Mouse (Mus musculus) mouse trophoblast stem cell (cell line): Measurements from ENCODE around the gene Unc13a.

Experiments used
- in situ Hi-C, 2 experiments: fragments of 300-500 bp; cut with MseI, MboI; formaldehyde crosslinking; loops; 2 replicates in 1 of 2; 3 replicates in 1 of 2; pipeline ENCODE4 v1.15.1; 2025

The Unc13a gene

GRCm38 (mm10) chr8:71626753-71627152 lies 44.8 kb downstream of the Unc13a start:
- in situ Hi-C loops, result no loop called here

DNA sequence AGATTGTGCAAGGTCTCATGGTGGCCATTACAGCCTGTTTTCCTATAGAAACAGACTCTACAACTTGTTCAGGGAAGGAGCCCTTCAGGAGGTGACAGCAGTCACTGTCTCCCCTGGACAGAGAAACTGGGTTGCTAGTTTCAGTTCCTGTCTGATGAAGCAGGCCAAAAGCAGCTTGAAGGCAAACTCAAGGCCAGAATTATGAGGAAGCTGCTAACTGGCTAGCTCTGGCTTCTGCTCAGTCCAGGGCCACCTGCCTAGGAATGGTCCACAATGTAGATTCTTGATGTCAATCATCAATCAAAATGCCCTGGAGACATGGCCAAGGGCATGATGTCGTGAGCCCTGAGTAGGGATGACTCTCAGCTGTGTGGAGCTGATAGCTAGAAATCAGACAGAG lies 46.5 kb downstream of the Unc13a start:
- in situ Hi-C loops, result no loop called here

- in situ Hi-C loops, result no loop called here
Measured at GRCm38 (mm10) chr8:71619786-71620185, 51.8 kb downstream of the Unc13a start.

DNA sequence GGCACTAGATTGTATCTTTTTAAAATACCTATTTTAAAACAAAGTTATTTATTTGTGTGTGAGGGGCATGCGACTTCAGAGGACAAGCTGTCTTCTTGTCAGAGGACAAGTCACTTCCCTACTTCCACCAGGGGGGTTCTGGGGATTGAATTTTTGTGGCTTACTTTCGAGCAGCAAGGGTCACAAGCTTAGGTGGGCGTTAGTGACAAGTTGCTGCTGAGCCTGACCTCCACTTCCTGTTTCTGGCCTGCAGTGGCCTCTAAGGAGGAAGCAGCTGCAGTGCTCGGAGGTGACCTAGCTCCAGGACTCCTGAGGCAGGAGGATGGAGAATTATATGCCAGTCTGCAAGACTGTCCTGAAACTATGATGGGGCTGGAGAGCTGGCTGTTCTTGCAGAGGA lies 58.1 kb downstream of the Unc13a start:
- in situ Hi-C loops, result no loop called here

GRCm38 (mm10) chr8:71612141-71612540 lies 59.4 kb downstream of the Unc13a start:
- in situ Hi-C loops, result no loop called here

DNA sequence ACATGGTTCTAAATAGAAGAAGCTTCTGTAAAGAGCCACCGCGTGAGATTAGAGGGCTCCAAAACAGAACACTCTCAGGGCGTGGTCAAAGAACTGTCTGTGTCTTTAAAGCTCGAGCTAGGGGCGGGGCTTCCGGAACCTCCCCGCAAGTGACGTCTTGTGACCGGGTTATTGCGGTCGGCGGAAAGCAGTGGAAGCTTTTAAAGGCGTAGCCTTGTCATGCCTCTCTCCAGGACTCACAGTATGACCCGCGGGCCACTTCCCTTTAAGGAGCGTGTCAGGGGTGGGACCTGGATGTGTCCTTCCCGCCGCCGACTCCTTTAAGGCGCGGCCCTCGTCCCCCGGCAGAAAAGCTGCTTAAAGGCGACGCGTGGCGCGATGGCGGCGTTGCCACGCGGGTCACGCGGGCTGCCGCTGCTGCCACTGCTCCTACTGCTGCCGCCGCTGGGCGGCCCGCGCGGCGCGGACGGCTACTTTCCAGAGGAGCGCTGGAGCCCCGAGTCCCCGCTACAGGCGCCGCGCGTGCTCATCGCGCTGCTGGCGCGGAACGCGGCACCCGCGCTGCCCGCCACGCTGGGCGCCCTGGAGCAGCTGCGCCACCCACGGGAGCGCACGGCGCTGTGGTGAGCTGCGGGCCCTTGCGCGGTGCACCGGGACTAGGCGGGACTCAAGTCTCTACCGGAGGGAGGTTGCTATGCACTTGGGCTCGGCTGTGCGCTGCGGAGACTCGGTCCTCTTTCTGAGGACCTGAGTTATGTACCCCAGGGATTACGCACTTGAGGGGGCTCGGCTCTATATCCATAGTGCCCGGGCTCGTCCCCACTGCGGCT lies 60.5 kb downstream of the Unc13a start, which contains the start of gene Colgalt1:
Gene Colgalt1, plus strand, starts transcription at position 177 of the 830 bp plus-strand sequence.
- in situ Hi-C loops, result no loop called here

DNA sequence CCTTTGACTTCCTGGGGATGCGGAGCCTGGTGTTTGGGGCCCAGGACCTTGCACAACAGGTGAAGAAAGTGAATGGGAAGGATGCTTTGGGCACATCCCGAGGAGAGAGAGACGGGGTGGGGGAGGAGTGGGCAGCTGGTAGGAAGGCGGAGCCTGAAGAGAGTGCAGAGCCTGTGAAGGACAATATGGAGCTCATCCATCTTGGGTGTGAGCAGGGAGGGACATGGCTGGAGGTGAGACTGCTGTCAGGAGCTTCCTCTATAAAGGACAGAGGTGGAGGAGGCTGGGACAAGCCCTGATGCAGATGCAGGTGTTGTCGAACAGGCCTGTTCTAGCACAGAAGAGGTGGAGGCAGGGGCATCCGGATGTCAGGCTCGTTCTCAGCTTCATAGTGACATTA lies 67.5 kb downstream of the Unc13a start:
- in situ Hi-C loops, result no loop called here

GRCm38 (mm10) chr8:71602666-71603334 lies 68.8 kb downstream of the Unc13a start:
- in situ Hi-C loops, result no loop called here

- in situ Hi-C loops, result no loop called here
Measured at GRCm38 (mm10) chr8:71601939-71602665, 69.5 kb downstream of the Unc13a start.

DNA sequence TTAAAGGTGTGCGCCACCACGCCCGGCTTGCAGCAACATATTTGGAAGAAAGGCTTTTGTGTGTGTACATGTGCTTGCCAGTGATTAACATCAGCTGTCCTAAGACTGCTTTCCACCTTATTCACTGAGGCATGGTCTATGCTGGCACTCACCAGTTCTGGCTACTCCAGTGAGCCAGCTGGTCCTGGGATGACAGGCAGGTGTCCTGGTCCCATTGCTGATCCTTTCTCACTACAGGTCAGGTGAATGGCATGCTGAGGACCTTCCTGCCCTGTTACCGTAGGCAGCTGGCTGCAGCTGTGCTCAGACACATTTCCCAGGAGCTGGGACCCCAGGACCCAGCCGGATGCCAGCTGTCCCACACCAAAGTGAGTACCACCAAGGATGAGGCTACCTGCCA lies 72.7 kb downstream of the Unc13a start:
- in situ Hi-C loops, result loop anchor here in 1 of 2 experiments (5.0 kb wide), 1 partner anchor 37 kb away; no protein-coding TSS in a partner anchor

DNA sequence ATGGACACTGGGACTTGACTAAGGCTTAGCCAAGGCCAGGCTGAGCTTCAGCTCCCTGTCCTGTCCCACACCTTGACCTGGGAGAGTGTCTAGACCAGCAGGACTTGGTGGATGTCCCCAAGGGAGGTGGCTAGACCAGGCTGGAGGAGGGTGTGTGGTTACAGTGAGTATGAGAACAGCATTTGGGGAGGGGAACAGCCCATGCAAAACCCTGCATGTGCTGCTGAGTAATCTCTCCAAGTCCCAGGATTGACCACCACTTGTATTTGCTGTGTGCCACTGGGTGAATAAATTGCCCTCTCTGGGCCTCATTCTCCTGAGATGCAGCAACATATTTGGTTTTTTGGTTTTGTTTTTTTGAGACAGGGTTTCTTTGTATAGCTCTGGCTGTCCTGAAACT lies 73.2 kb downstream of the Unc13a start:
- in situ Hi-C loops, result loop anchor here in 1 of 2 experiments (5.0 kb wide), 1 partner anchor 36 kb away; no protein-coding TSS in a partner anchor

- in situ Hi-C loops, result loop anchor here in 1 of 2 experiments (5.0 kb wide), 1 partner anchor 35 kb away; no protein-coding TSS in a partner anchor
Measured at GRCm38 (mm10) chr8:71597451-71597850, 74.1 kb downstream of the Unc13a start, which contains the start of gene Fam129c. Gene Fam129c, plus strand, starts transcription at chr8:71597648.

GRCm38 (mm10) chr8:71596798-71597197 lies 74.8 kb downstream of the Unc13a start:
- in situ Hi-C loops, result loop anchor here in 1 of 2 experiments (5.0 kb wide), 1 partner anchor 34 kb away; no protein-coding TSS in a partner anchor

DNA sequence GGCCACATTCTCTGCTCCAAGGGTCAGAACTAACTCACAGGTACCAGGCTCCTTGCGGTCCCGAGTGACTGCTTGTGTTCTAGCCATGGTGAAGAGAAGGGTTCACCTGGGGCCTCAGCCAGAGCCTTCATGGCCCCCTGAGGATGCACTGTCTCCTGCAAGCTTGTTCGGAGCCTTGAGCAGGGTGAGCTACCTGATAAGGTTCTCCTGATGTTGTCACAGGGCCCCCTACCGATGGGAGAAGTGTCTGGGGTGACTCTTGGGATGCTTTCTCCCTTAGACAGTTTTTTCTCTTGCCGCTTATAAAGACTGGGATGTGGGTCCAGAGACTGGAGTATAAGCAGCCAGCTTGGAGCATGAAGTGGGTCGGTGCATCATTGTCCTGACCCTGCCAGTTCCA lies 75.2 kb downstream of the Unc13a start:
- in situ Hi-C loops, result loop anchor here in 1 of 2 experiments (5.0 kb wide), 1 partner anchor 34 kb away; no protein-coding TSS in a partner anchor

DNA sequence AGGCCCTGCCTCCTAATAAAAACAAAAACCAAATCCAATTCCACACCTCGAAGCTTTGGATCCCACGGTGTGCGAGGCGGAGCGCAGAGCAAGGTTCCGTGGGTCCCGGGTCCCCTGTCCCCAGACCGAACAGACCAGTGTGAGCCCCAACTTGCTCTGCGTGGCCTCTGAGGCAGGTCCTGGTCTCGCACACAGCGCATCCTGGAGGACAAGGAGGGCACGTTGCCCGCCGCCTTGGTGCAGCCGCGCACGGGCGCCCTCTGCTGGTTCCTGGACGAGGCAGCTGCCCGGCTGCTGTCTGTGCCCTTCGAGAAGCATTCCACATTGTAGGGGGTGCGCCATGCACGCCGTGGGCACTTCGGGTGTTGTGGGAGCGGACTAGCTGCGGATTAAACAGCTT lies 75.7 kb downstream of the Unc13a start:
- in situ Hi-C loops, result loop anchor here in 1 of 2 experiments (5.0 kb wide), 1 partner anchor 34 kb away; no protein-coding TSS in a partner anchor

DNA sequence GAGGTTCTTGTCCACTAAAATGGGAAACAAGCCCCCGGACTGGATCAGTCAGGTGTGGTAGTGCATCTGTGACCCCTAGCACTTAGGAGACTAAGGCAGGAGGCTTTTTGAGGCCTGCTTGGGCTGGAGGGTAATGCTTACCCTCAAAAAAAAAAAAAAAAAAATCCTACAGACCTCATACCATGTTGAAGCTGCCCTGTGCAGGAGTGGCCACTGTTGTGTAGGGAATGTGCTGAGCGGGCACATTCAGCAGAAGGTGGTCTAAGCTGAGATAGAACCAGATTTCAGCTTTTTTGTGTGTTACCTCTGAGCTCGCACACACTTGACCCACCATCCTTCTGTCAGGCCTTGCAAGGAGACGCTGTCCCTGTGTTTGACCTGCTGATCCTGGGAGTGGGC lies 77.2 kb downstream of the Unc13a start:
- in situ Hi-C loops, result no loop called here

GRCm38 (mm10) chr8:71593556-71594323 lies 77.8 kb downstream of the Unc13a start:
- in situ Hi-C loops, result no loop called here

- in situ Hi-C loops, result no loop called here
Measured at GRCm38 (mm10) chr8:71592374-71593170, 79.0 kb downstream of the Unc13a start.

DNA sequence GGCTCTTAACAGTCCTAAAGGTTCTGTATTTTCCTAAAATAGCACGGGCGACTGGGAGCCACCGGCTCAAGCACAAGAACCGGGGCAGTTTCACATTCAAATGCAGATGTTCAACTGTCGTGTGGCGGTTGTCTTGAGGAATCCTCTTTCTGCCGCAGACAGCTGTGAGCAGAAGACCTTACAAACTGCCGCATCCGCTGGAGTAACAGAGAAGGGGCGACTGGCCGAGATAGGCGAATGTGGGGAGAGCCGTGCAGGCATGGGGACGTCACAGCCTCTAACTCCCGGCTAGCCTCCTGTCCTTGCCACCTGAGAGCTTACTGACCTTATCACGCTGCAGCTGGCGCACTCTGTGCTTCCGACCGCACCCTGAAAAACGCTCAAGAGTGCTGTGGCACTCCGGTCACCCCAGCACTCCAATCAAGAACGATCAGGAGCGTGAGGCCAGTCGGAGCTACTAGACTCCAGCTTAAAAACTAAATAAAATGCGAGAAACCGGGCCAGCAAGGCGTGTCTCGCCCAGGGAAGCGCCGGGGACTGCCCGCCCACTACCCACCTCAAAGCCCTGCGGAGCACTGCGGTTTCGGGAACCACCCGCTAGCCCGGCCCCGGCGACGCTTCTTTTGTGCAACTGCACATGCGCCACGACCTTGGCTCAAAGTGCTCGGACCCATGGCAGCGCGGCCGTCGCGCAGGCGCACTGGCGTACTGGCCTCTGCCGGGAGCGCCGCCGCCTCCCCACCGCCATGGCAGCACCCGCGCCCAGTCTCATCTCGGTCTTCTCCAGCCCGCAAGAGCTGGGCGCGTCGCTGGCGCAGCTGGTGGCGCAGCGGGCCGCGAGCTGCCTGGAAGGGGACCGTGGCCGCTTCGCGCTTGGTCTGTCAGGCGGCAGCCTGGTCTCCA lies 79.8 kb downstream of the Unc13a start, which contains the start of gene Pgls:
Gene Pgls, plus strand, starts transcription at position 706 of the 903 bp plus-strand sequence.
- in situ Hi-C loops, result no loop called here
